Mouse (Mus musculus) lung, postnatal 25 days (tissue): ENCODE measurements around the gene Brox.

Source experiments
- DNase-seq: peaks from one replicate; pipeline ENCODE4 v3.0.0; 2022; ENCODE audit warnings: low spot score

Gene Brox

DNA sequence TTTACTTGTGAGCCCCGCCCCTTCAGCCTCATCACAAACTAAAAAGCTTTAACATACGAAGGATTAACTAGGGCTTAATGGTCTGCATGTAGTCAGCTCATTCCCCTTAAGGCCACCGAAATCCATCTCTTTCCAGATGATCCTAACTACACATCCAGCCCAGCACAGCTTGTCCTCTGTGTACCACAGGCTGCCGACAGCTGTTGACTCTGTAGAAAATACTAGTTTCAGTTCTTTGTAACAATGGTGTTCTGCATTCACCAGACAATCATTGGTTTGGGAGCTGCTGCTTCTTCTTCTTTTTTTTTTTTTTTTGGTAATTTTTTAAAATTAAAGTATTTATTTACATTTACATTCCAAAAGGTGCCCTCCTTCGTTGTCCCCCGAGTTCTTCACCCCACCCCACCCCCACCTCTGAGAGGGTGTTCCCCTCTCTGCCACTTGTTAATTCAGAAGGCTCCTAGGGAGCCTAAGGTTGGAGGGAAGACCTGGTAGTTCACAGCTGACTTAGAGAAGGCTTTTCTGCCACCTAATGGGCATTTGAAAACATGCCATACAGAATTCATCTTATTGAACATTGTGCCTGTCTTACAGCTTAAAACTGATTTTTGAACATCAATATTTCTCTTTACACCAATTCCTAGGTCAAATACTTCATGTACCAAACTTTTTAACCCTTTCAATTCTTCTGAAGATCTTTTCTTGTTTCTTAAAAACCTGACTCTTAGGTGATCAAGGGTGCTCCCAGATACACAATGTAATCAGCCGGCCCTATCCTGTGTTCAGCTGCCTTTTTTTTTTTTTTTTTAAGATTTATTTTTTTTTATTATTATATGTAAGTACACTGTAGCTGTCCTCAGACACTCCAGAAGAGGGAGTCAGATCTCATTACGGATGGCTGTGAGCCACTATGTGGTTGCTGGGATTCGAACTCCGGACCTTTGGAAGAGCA is 23.9 kb downstream of the Brox start:
- peak; percentile 27 for DNase-seq

DNA sequence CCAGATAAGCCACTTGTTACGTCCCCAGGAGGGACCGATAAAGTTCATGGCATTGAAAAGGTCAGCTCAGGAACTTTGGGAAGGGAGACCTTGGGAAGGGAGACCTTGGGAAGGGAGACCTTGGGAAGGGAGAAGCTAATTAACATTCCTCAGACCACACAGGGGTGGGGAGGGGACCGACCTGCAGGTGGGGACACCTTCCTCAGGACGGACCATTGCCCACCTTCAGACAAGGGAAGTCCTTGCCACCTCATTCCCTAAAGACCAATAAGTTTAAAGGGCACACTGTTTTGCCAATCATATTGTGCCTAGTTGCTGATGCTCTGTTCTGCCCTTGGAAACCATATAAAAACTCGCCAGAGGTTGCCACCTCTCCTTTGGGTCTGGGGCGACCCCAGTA is 29.4 kb downstream of the Brox start:
- no peak for DNase-seq

DNA sequence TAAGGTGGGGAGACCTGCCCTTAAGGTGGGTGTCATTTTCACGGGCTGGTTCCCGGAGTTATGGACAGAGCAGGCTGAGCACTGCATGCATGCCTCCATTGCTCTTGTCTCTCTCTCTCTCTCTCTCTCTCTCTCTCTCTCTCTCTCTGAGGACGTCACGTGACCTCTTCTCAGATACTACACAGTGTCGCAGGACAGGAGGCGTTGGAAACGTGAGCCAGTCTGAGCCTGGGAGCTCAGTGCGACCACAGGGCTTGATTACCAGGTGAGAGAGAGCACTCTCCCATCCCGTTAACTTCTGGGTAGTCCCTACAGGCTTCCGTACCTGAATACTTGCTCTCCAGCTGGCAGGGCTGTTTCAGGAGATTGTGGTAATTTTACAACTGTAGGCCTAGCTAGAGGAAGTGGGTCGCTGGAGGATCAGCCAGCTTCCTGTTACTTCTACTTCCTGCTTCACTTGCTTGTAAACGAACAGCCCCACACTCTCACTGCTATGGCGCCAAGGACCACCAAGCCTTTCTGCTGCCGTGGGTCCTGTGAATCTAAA is 31.1 kb downstream of the Brox start:
- DNase-seq: peak; percentile 10

DNA sequence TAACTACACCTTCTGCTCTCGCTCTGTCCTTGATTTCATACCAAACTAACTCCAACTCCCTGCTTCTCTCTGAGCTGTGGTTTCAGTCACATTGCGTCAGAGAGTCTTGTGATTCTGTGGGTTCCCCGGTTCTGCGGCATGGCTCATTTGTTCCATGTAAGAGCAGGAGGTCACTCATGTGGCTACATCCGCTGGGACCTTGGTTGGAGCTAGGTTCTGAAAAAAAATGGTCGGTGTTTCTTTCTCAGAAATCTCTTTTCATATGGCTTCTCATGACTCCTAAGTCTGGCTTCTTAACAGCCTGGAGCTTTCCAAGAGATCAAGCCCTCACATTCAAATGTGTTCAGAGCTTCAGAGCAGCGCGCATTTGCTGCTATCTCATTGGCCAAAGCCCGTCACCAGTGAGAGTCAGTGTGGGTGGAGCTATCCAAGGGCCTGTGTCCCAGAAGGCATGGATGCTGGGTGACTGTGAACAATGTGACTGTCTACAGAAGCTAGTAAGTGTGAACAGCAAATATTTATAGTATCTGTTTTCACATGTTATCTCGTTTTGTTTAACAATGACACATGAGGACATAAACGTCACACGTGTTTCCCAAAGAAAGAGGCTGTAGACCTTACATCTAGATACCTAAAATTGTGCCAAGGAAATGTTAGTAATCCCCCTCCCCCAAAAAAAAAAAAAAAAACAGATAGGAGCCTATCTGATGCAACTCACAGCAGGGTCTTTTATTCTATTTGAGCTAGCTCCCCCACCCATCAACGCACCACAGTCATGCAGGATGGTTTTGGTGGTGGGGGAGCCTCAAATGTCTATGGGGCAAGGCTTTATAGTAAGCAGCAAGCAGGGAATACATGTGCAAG is 32.7 kb downstream of the Brox start:
- peak; percentile 28 for DNase-seq

DNA sequence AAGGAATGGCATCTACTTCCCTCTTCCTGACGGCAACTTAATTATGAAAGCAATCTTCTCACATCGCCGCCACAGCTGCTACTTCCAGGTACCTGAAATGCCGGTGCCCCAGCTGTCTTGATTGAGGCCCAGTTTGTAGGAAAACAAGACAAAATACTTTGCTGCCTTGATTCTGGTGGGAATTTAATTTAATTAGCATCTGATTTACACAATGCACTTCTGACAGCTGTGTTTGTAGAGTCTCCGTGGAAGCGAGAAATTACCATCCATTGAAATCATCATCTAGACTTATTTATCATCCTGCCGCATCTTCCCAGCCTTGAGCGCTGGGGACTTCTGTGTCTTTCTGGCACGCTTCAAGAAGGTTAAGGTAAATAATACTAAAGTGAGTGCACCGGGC is 44.5 kb downstream of the Brox start:
- DNase-seq: no peak

DNA sequence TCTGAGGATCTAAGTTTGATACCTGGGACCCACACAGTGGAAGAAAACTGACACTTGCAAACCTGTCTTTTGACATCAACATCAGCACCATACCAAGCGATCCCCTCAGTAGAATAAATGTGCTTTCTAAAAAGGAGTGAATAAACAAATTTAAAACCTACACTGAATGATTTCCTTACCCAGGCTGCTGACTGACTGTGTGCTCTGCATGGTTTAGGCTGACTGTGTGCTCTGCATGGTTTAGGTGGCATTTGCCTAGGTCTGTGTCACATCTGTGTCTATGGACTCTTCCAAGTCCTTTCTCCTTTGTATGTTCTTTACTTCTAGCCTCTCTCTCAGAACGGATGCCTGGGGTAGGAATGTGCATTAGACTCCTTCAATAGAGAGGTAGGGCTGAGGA is 45.3 kb downstream of the Brox start:
- no peak for DNase-seq

DNA sequence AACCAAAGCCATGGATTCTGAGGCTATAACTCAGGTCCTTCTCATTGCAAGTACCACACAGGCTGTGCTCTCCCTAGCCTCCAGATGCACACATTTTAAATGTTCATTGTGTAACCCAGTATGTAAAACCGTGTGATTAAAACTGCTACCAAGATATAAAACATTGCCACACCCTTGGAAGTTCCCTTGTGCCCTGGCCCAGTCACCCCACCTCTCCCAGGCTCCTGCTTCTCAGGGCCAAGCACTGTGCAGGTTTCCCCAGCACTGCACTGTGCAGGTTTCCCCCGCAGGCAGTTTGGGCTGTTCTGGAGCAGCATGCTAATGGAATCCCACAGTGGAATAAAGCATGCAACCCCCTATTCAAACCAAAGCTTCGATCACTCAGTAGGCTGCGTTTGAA is 46.5 kb downstream of the Brox start:
- DNase-seq: no peak

DNA sequence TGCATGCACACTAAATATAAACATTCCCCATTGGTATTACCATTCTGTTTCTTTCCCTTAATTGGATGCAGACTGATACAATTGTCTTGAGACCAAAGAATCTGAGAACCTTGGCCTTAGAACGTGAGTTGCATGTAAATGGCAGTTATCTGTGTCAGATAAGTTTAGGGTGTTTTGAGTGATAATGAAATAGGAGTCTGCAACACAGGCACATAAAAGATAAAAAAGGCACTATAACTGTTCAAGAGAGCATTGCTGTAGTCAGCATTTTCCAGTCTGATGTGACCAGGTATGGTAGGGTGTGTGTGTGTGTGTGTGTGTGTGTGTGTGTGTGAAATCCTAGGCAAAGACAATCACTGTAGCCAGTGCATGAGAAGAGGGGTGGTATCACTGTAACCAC is 48.9 kb downstream of the Brox start:
- no peak for DNase-seq

DNA sequence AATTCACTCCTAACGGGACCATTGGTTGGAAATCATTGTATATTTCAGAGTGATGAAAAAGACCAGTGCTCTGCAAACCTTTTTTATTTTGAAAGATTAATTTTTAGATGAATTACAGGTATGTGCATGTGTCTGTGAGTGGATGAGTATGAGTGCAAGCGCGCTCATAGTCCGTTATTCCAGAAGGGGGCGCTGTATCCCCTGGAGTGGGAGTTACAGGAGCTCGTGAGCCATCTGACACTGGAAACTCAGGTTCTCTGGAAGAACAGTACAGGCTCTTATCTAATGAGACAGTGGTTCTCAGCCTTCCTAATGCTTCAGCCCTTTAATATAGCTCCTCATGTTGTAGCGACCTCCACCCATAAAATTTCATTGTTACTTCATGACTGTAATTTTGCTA is 53.8 kb downstream of the Brox start:
- DNase-seq: no peak

DNA sequence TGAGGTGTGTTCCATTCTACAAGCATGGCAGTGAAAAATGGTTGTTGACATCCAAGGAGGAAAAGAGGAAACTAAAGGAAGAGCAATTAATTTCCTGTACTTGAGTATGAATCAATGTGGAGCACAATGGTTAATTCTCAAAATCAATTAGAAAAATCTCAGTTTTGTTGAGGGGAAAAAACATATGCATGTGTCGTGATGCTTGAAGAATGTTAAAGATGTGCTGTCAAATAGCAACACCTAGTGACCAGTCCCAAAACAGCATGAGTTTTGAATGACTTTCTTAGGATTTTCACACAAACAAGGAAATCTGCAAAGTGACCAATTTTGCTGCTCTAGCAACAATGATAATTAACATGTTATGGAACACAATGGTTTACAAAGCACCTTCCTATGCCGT is 59.2 kb downstream of the Brox start:
- peak; percentile 18 for DNase-seq

DNA sequence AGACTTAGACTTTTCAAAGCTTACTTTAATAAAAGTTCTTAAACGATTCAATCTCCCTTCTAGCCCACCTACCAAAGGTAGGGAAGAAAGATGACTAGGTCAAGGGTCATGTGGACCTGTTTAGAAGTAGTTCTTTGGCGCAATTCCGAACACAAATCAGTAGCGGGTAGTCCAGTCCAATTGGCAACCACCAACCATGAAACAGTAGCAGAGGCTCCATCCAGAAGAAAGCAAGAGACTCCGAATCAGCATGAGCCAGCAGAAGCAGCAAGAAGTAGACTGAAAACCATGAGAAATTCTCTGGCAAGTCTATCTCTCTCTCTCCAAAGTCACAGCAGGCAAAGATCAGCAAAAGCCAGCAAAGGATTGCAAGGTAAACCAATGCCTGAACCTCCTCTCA is 60.6 kb downstream of the Brox start:
- DNase-seq: no peak

DNA sequence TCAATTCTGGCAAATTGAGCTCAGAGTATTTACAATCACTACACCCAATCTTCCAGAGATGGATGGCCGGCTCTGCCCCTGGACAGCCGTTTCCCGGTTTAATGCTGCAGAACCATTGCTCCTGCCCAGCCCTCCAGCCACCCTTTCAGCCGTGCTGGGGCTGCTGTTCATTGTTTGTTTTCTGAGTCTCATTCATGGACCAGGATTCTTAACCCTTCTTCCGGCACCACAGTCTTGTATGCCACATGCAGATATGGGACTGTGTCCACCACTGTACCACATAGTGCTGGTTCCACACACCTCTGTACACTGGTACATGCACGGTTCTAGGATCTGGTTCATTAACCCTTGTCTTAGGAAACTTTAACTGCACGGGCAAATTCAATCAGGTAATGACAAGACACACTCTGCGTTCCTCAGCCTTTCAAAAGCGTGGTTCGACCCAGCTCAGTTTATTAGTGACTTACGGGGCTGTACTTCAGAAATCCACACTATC is 63.3 kb downstream of the Brox start:
- no peak for DNase-seq

DNA sequence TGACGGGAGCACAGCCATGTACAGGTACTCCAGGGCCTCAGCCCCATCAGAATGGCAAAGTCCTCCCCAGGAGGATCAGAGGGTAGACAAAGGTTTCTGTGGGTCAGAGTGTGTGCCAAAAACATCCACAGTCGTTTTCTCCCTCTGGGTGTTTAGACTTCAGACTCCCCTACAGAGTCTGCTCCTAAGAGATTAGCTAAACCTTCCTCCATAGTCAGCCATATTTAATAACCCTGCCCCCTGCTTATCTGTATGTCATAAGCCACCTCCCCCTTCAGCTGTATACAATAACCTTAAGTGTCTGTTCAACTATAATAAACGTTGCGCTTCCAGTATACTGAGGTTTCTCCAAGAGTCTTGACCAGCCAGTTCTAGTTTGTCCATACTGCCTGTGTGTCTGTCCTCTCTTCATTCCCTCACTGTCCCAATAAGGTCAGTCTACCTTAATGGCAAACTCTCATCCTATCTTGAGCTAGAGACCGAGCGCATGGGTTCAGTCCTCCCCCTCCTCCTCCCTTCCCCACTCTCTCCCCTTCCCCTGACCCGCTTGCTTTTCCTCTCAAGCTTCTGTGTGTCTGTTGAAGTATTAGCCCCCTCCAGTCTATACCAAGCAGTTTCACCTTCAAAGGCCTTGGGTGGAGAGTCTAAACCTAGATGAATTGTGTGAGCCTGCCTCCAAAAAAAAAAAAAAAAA is 63.9 kb downstream of the Brox start:
- DNase-seq: no peak

DNA sequence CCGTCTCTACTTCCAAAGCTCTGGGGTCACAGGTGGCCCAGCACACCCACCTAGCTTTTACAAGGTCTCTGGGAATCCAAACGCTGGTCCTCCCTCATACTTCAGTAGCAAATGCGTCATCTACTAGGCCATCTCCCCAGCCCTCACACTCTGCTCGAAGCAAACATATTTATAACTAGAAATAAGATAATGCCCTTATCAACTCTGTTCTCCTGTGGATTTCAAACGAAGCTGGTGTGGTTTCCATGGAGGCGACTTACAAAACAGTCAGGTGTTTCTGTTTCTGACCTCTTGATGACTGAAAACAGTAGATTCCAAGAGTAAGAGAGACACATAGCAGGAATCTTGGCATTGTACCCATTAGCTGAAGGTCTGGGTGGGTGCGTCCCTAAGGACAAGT is 69.6 kb downstream of the Brox start:
- DNase-seq: peak; percentile 1
